In genomic region chr2:25842758-25843157, GRCm38 (mm10) we compare ENCODE assay signal across 32 mouse cellular contexts. TPM values are rescaled to one million over a fixed set of nuclear protein-coding genes. Genes with fewer than 3 reads are reported as not detected.
DNase-seq lines count a peak whose midpoint lies in the region; ATAC-seq and TF ChIP-seq lines count a peak whose summit lies in the region.
"Had no signal": no experiment of that assay in that cellular context is flagged by ENCODE, and none has a peak within 500 bp of the region (broad histone marks: within the 10 kb centered on the region; RNA-seq: fewer than 3 reads in every experiment).

No protein-coding gene starts in this region.

- no peak for TF ChIP-seq CTCF in forebrain, postnatal 0 days (IDR thresholded peaks at IDR 0.05; ENCODE audit: low read depth)
- TF ChIP-seq CTCF in olfactory bulb, adult 2 months (IDR thresholded peaks at IDR 0.05; ENCODE audit: insufficient read depth, low read depth, low read length): no peak

- no peak overlapping the region for H3K4me3 ChIP-seq in forebrain, embryonic 10.5 days
- H3K4me3 ChIP-seq in forebrain, embryonic 11.5 days (ENCODE audit: low read depth, low read length): no peak overlapping the region
- H3K4me3 ChIP-seq in forebrain, postnatal 0 days (ENCODE audit: low read depth, low read length): no peak overlapping the region
- no peak overlapping the region for H3K4me3 ChIP-seq in olfactory bulb, adult 2 months (ENCODE audit: insufficient read depth, low read depth, low read length)
- H3K4me3 ChIP-seq: hindbrain, embryonic 15.5 days; limb, embryonic 10.5 days; midbrain, embryonic 15.5 days had no signal

- peaks cover 21% of the 10 kb centered on the region for H3K4me1 ChIP-seq in forebrain, embryonic 10.5 days
- H3K4me1 ChIP-seq in forebrain, embryonic 11.5 days (replicated peaks; ENCODE audit: control insufficient read depth, insufficient read depth, low read length): peaks cover 3% of the 10 kb centered on the region
- H3K4me1 ChIP-seq in forebrain, postnatal 0 days (ENCODE audit: insufficient read depth): no peaks in the 10 kb centered on the region
- peaks cover 43% of the 10 kb centered on the region for H3K4me1 ChIP-seq in olfactory bulb, adult 2 months (ENCODE audit: control insufficient read depth, insufficient read depth, low read length)
- H3K4me1 ChIP-seq: hindbrain, embryonic 15.5 days; limb, embryonic 10.5 days; midbrain, embryonic 15.5 days had no signal

- intact Hi-C loops in left cerebral cortex, postnatal 14 days (cut with DNase I): no loop called here
- intact Hi-C loops in left cerebral cortex, postnatal 4 days (cut with DNase I): no loop called here
- intact Hi-C loops in heart, postnatal 10 days (cut with DNase I): no loop called here

- no peak overlapping the region for H3K9ac ChIP-seq in forebrain, embryonic 11.5 days (ENCODE audit: low read length)
- H3K9ac ChIP-seq in forebrain, postnatal 0 days: no peak overlapping the region
- H3K9ac ChIP-seq: hindbrain, embryonic 15.5 days; liver, postnatal 0 days; midbrain, embryonic 15.5 days had no signal

- H3K9me3 ChIP-seq in forebrain, embryonic 10.5 days: no peaks in the 10 kb centered on the region
- H3K9me3 ChIP-seq in forebrain, embryonic 11.5 days (ENCODE audit: control insufficient read depth, low read length): no peaks in the 10 kb centered on the region
- H3K9me3 ChIP-seq in forebrain, postnatal 0 days (ENCODE audit: low read length): no peaks in the 10 kb centered on the region
- H3K9me3 ChIP-seq: hindbrain, embryonic 15.5 days; limb, embryonic 10.5 days; midbrain, embryonic 15.5 days had no signal

- 50% methylated on average over 1 of the region's 1 CpGs for WGBS in forebrain, embryonic 10.5 days
- 23% methylated on average over 1 of the region's 1 CpGs for WGBS in forebrain, embryonic 11.5 days
- WGBS in forebrain, postnatal 0 days: 12% methylated on average over 1 of the region's 1 CpGs
- 24% methylated on average over 1 of the region's 1 CpGs for WGBS in olfactory bulb, adult 2 months

- no peak overlapping the region for H3K4me2 ChIP-seq in forebrain, embryonic 11.5 days (ENCODE audit: low read depth, low read length, severe bottlenecking)
- no peak overlapping the region for H3K4me2 ChIP-seq in forebrain, postnatal 0 days (ENCODE audit: low read depth)
- H3K4me2 ChIP-seq: heart, embryonic 11.5 days; hindbrain, embryonic 15.5 days; midbrain, embryonic 15.5 days had no signal

- H3K27ac ChIP-seq in forebrain, embryonic 10.5 days: peak overlapping the region; percentile 67
- no peak overlapping the region for H3K27ac ChIP-seq in forebrain, embryonic 11.5 days (ENCODE audit: low read depth, low read length)
- H3K27ac ChIP-seq in forebrain, postnatal 0 days (ENCODE audit: low read depth, low read length): no peak overlapping the region
- H3K27ac ChIP-seq in olfactory bulb, adult 2 months (ENCODE audit: insufficient read depth, low read depth, low read length): peak overlapping the region; percentile 64
- H3K27ac ChIP-seq: hindbrain, embryonic 15.5 days; limb, embryonic 10.5 days; midbrain, embryonic 15.5 days had no signal

- no peak for TF ChIP-seq POLR2A in olfactory bulb, adult 2 months (IDR thresholded peaks at IDR 0.05; ENCODE audit: insufficient read depth, low read depth, low read length)

- DNase-seq in forebrain, embryonic 10.5 days (ENCODE audit: extremely low spot score, low spot score): no peak
- DNase-seq in forebrain, embryonic 11.5 days (ENCODE audit: low spot score): no peak
- DNase-seq in left cerebral cortex, postnatal 14 days (ENCODE audit: low spot score in 2 of 2): peak; percentile 40 to 62
- DNase-seq in left cerebral cortex, postnatal 4 days: no peak
- DNase-seq in forebrain, postnatal 0 days: peak; percentile 61
- DNase-seq in heart, postnatal 10 days: no peak
- DNase-seq in lung, postnatal 36 days: no peak
- DNase-seq: adrenal gland, postnatal 10 days; cerebellum, adult 11 months; cerebellum, postnatal 14 days; embryo, embryonic 11 days; kidney, adult 11 months; liver, postnatal 0 days; lung, postnatal 10 days; retina, postnatal 1 day; thymus, postnatal 14 days had no signal

- H3K27me3 ChIP-seq in forebrain, embryonic 10.5 days (ENCODE audit: poor library complexity, severe bottlenecking): no peaks in the 10 kb centered on the region
- H3K27me3 ChIP-seq in forebrain, embryonic 11.5 days (ENCODE audit: control insufficient read depth, insufficient read depth, low read length): no peaks in the 10 kb centered on the region
- H3K27me3 ChIP-seq in forebrain, postnatal 0 days (ENCODE audit: insufficient read depth, low read length): no peaks in the 10 kb centered on the region
- H3K27me3 ChIP-seq: hindbrain, embryonic 15.5 days; midbrain, embryonic 15.5 days; Patski had no signal

- no peak for ATAC-seq in forebrain, embryonic 11.5 days (replicated peaks; ENCODE audit: low FRiP score)
- peak; percentile 56 for ATAC-seq in forebrain, postnatal 0 days
- ATAC-seq: liver, postnatal 0 days; midbrain, embryonic 15.5 days; Patski had no signal

- no peaks in the 10 kb centered on the region for H3K36me3 ChIP-seq in forebrain, embryonic 10.5 days (replicated peaks)
- H3K36me3 ChIP-seq in forebrain, embryonic 11.5 days (ENCODE audit: control insufficient read depth, insufficient read depth, low read length): no peaks in the 10 kb centered on the region
- no peaks in the 10 kb centered on the region for H3K36me3 ChIP-seq in forebrain, postnatal 0 days (ENCODE audit: insufficient read depth)
- H3K36me3 ChIP-seq: hindbrain, embryonic 15.5 days; limb, embryonic 10.5 days; midbrain, embryonic 15.5 days had no signal

RNA-seq across cellular contexts. Expression of gene Sohlh1, which starts 4.3 kb away (rescaled TPM):
- polyA plus RNA-seq in forebrain, embryonic 10.5 days (2016; fragmentation: Nextera tagmentation; extraction: Ambion mirVana): not detected in 2 replicates
- polyA plus RNA-seq in forebrain, embryonic 11.5 days (2014; fragmentation: Nextera tagmentation; extraction: Ambion mirVana): not detected in 2 replicates
- total RNA-seq in left cerebral cortex, postnatal 14 days (2021): not detected
- not detected for total RNA-seq in left cerebral cortex, postnatal 4 days (2021)
- total RNA-seq in forebrain, postnatal 0 days (2014; rRNA removed): not detected in 2 replicates
- not detected in 2 replicates for polyA plus RNA-seq in forebrain, postnatal 0 days (2015; fragmentation: Nextera tagmentation; extraction: Ambion mirVana)
- not detected in 2 replicates for polyA plus RNA-seq in olfactory bulb, adult 2 months (2012; ENCODE audit: insufficient read depth, insufficient read length, low replicate concordance, missing spikeins)
- total RNA-seq in heart, postnatal 10 days (2021): not detected
- total RNA-seq: adrenal gland, postnatal 10 days; gastrocnemius, adult 18-20 months; gastrocnemius, postnatal 4 days; heart, postnatal 25 days; liver, adult 2 months; megakaryocyte, adult 5-6 weeks; neutrophil, adult 5-6 weeks had no signal
- polyA plus RNA-seq: embryonic facial prominence, embryonic 14.5 days; heart, embryonic 11.5 days; hindbrain, embryonic 15.5 days; large intestine, adult 2 months; limb, embryonic 10.5 days; liver, adult 2 months; liver, postnatal 0 days; midbrain, embryonic 15.5 days; Patski had no signal

RNA-seq across cellular contexts. Expression of gene Lcn9, which starts 19.8 kb away (rescaled TPM):
- not detected in 2 replicates for polyA plus RNA-seq in forebrain, embryonic 10.5 days (2016; fragmentation: Nextera tagmentation; extraction: Ambion mirVana)
- not detected in 2 replicates for polyA plus RNA-seq in forebrain, embryonic 11.5 days (2014; fragmentation: Nextera tagmentation; extraction: Ambion mirVana)
- total RNA-seq in left cerebral cortex, postnatal 14 days (2021): not detected
- not detected for total RNA-seq in left cerebral cortex, postnatal 4 days (2021)
- total RNA-seq in forebrain, postnatal 0 days (2014; rRNA removed): not detected in 2 replicates
- polyA plus RNA-seq in forebrain, postnatal 0 days (2015; fragmentation: Nextera tagmentation; extraction: Ambion mirVana): not detected in 2 replicates
- not detected in 2 replicates for polyA plus RNA-seq in olfactory bulb, adult 2 months (2012; ENCODE audit: insufficient read depth, insufficient read length, low replicate concordance, missing spikeins)
- total RNA-seq in heart, postnatal 10 days (2021): not detected
- total RNA-seq: adrenal gland, postnatal 10 days; gastrocnemius, adult 18-20 months; gastrocnemius, postnatal 4 days; heart, postnatal 25 days; liver, adult 2 months; megakaryocyte, adult 5-6 weeks; neutrophil, adult 5-6 weeks had no signal
- polyA plus RNA-seq: embryonic facial prominence, embryonic 14.5 days; heart, embryonic 11.5 days; hindbrain, embryonic 15.5 days; kidney, embryonic 16.5 days; limb, embryonic 10.5 days; liver, adult 2 months; liver, postnatal 0 days; midbrain, embryonic 15.5 days; Patski; testis, adult 2 months had no signal

RNA-seq across cellular contexts. Expression of gene Kcnt1, which starts 20.8 kb away (rescaled TPM):
- polyA plus RNA-seq in forebrain, embryonic 10.5 days (2016; fragmentation: Nextera tagmentation; extraction: Ambion mirVana): 0.40 and 1.4 TPM in 2 replicates
- 0.53 and 1.0 TPM in 2 replicates for polyA plus RNA-seq in forebrain, embryonic 11.5 days (2014; fragmentation: Nextera tagmentation; extraction: Ambion mirVana)
- total RNA-seq in left cerebral cortex, postnatal 14 days (2021): 100 to 1,000 TPM; 114 to 120 TPM
- 10 to 100 TPM; 62.7 to 81.2 TPM for total RNA-seq in left cerebral cortex, postnatal 4 days (2021)
- total RNA-seq in forebrain, postnatal 0 days (2014; rRNA removed): 27.1 and 35.6 TPM in 2 replicates
- 8.1 and 11.2 TPM in 2 replicates for polyA plus RNA-seq in forebrain, postnatal 0 days (2015; fragmentation: Nextera tagmentation; extraction: Ambion mirVana)
- 206 and 256 TPM in 2 replicates for polyA plus RNA-seq in olfactory bulb, adult 2 months (2012; ENCODE audit: insufficient read depth, insufficient read length, low replicate concordance, missing spikeins)
- 1 to 10 TPM in 1 of 2 experiments, under 1 TPM in 1; 0.62 to 1.1 TPM for total RNA-seq in heart, postnatal 10 days (2021)
- total RNA-seq: megakaryocyte, adult 5-6 weeks; neutrophil, adult 5-6 weeks had no signal

RNA-seq across cellular contexts. Expression of gene Glt6d1, which starts 27.1 kb away (rescaled TPM):
- not detected in 2 replicates for polyA plus RNA-seq in forebrain, embryonic 10.5 days (2016; fragmentation: Nextera tagmentation; extraction: Ambion mirVana)
- not detected in 2 replicates for polyA plus RNA-seq in forebrain, embryonic 11.5 days (2014; fragmentation: Nextera tagmentation; extraction: Ambion mirVana)
- not detected for total RNA-seq in left cerebral cortex, postnatal 14 days (2021)
- total RNA-seq in left cerebral cortex, postnatal 4 days (2021): not detected
- total RNA-seq in forebrain, postnatal 0 days (2014; rRNA removed): not detected in 2 replicates
- not detected in 2 replicates for polyA plus RNA-seq in forebrain, postnatal 0 days (2015; fragmentation: Nextera tagmentation; extraction: Ambion mirVana)
- not detected in 2 replicates for polyA plus RNA-seq in olfactory bulb, adult 2 months (2012; ENCODE audit: insufficient read depth, insufficient read length, low replicate concordance, missing spikeins)
- total RNA-seq in heart, postnatal 10 days (2021): not detected
- total RNA-seq: adrenal gland, postnatal 10 days; gastrocnemius, adult 18-20 months; gastrocnemius, postnatal 4 days; heart, postnatal 25 days; liver, adult 2 months; megakaryocyte, adult 5-6 weeks; neutrophil, adult 5-6 weeks had no signal
- polyA plus RNA-seq: embryonic facial prominence, embryonic 14.5 days; heart, embryonic 11.5 days; hindbrain, embryonic 15.5 days; kidney, embryonic 16.5 days; large intestine, adult 2 months; limb, embryonic 10.5 days; liver, adult 2 months; liver, postnatal 0 days; midbrain, embryonic 15.5 days; Patski had no signal

Comparison
In these comparisons a context has a peak if more than half of its experiments do, and no peak if none do; other contexts are left out.
1. DNase-seq: peak in left cerebral cortex, postnatal 14 days (2 of 2) and forebrain, postnatal 0 days (single experiment); none in forebrain, embryonic 10.5 days (single experiment), forebrain, embryonic 11.5 days (single experiment), left cerebral cortex, postnatal 4 days (single experiment), heart, postnatal 10 days (0 of 2) and lung, postnatal 36 days (single experiment).
2. H3K27ac ChIP-seq: peak in forebrain, embryonic 10.5 days (single experiment) and olfactory bulb, adult 2 months (single experiment); none in forebrain, embryonic 11.5 days (single experiment) and forebrain, postnatal 0 days (single experiment).
3. RNA of gene Kcnt1, which starts 20.8 kb away (total RNA-seq): 114 to 120 TPM in left cerebral cortex, postnatal 14 days, 62.7 to 81.2 TPM in left cerebral cortex, postnatal 4 days and 27.1 to 35.6 TPM in forebrain, postnatal 0 days; 0.62 to 1.1 TPM in heart, postnatal 10 days; every median in the first group is over 10 times any median in the second.